Mouse (Mus musculus): Measurements from ENCODE around the gene Irgc1. TPM values are rescaled to one million over a fixed set of nuclear protein-coding genes. Genes with fewer than 3 reads are reported as not detected.
"Not testable (repeated sequence)": the region's sequence is repeated elsewhere in the genome, so short reads cannot be mapped to it uniquely, and the experiment has no call there.

The Irgc1 gene
- polyA plus RNA-seq, 1 experiment from 2014 or later, result 0.36 TPM

GRCm38 (mm10) chr7:24483291-24483690, 31.2 kb upstream of the Irgc1 start:
- H3K36me3 ChIP-seq (ENCODE audit: control insufficient read depth, insufficient read depth, low read length); H3K9ac ChIP-seq (ENCODE audit: low read depth, low read length); H3K9me3 ChIP-seq (ENCODE audit: control insufficient read depth, low read length); H3K27ac ChIP-seq (replicated peaks; ENCODE audit: low read depth, low read length); H3K4me3 ChIP-seq (ENCODE audit: low read depth, low read length); H3K4me2 ChIP-seq (ENCODE audit: low read depth, low read length); ATAC-seq (ENCODE audit: low read depth); DNase-seq (ENCODE audit: low spot score): not testable (repeated sequence)
- Histone ChIP-seq H3K27me3 (replicated peaks; ENCODE audit: control insufficient read depth, insufficient read depth, low read length) (0 out of 2 replicates have a peak, but pooled peaks cover 18% of the 10 kb centered on the region), H3K4me1 (ENCODE audit: control insufficient read depth, insufficient read depth, low read length) (peaks cover 10% of the 10 kb centered on the region; the same call in 1 of the 2 replicates)
- 54% methylated on average over 4 of the region's 6 CpGs for WGBS

GRCm38 (mm10) chr7:24482208-24483020, 30.3 kb upstream of the Irgc1 start:
- no peak overlapping the region for H3K27ac ChIP-seq (replicated peaks; ENCODE audit: low read depth, low read length)
- peaks cover 10% of the 10 kb centered on the region; the same call in 1 of the 2 replicates for H3K4me1 ChIP-seq (ENCODE audit: control insufficient read depth, insufficient read depth, low read length)
- no peaks in the 10 kb centered on the region for H3K36me3 ChIP-seq (ENCODE audit: control insufficient read depth, insufficient read depth, low read length)
- 5% methylated on average over 9 of the region's 38 CpGs for WGBS
- DNase-seq (ENCODE audit: low spot score), result no peak
- 0 out of 2 replicates have a peak, but pooled peaks cover 18% of the 10 kb centered on the region for H3K27me3 ChIP-seq (replicated peaks; ENCODE audit: control insufficient read depth, insufficient read depth, low read length)
- peak overlapping the region; percentile 65 for H3K4me3 ChIP-seq (ENCODE audit: low read depth, low read length)
- ATAC-seq (ENCODE audit: low read depth), result peak; percentile 6
- peak overlapping the region; percentile 98 for H3K4me2 ChIP-seq (ENCODE audit: low read depth, low read length)
- H3K9me3 ChIP-seq (ENCODE audit: control insufficient read depth, low read length), result no peaks in the 10 kb centered on the region
- H3K9ac ChIP-seq (ENCODE audit: low read depth, low read length), result peak overlapping the region; percentile 71

DNA sequence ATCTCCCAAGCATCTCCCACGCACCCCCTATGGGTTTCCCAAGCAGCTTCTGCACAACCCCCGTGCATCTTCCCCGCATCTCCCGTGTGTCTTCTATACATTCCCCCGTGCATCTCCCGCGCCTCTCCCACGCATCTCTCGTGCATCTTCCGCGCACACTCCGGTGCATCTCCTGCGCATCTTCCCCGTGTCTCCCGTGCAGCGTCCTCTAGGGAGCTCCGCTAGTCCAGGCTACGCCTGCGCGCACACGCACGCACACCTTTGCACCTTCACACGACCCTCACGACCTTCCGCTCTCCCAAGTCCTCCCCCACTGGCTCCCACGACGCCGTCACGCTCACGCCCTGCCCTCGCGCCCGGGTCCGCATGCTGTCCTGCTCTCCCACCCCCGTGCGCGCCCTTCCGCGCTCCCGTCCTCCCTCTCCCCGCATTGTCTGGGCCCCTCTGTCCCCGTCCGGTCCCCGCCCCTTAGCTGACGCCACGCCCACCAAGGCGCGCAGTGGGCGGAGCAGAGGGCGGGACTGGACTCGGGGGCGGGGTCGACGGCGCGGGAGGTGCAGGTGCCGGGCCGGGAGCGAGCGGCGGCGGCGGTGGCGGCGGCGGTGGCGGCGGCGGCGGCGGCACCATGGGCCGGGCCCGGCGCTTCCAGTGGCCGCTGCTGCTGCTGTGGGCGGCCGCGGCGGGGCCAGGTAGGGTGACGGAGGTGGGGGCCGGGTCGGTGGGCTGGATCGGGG, 29.5 kb upstream of the Irgc1 start, which contains the start of gene Cadm4:
TSS of gene Cadm4 (plus strand) at position 550 of the 734 bp plus-strand sequence.
- DNase-seq (ENCODE audit: low spot score), result peak; percentile 84
- Histone ChIP-seq H3K4me2 (ENCODE audit: low read depth, low read length) (peak within 1 kb of the TSS; percentile 98), H3K9me3 (ENCODE audit: control insufficient read depth, low read length) (no peaks in the 10 kb centered on the region), H3K4me1 (ENCODE audit: control insufficient read depth, insufficient read depth, low read length) (peaks cover 10% of the 10 kb centered on the region; the same call in 1 of the 2 replicates), H3K27ac (replicated peaks; ENCODE audit: low read depth, low read length) (no peak within 1 kb of the TSS), H3K27me3 (replicated peaks; ENCODE audit: control insufficient read depth, insufficient read depth, low read length) (0 out of 2 replicates have a peak, but pooled peaks cover 18% of the 10 kb centered on the region), H3K9ac (ENCODE audit: low read depth, low read length) (peak within 1 kb of the TSS; percentile 71), H3K4me3 (ENCODE audit: low read depth, low read length) (peak within 1 kb of the TSS; percentile 65), H3K36me3 (ENCODE audit: control insufficient read depth, insufficient read depth, low read length) (no peaks in the 10 kb centered on the region)
- ATAC-seq (ENCODE audit: low read depth), result peak; percentile 85
- WGBS, result 1% methylated on average over 35 of the region's 83 CpGs

DNA sequence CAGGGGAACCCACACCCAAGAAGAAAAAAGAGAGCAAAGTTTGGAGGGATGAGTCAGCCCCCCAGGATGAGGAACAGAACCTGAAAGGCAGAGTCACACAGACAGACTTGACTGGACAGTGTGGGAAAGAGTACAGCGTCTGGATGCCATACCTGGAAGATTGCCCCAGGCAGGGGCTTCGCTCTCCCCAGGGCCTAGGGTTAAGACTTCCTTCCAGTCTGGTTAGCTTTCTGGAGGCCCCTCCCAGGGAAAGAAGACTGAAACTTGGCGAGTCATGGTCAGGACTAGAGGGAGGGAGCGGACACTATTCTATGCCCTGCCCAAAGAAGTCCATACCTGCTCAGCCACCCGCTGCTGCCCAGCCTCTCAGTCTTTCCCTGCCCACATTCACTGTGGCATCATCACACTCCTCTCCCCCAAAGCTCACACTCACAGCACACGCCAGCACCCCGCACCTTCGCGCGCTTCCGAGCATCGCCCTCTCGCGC, 28.9 kb upstream of the Irgc1 start:
- no peaks in the 10 kb centered on the region for H3K36me3 ChIP-seq (ENCODE audit: control insufficient read depth, insufficient read depth, low read length)
- no peak for DNase-seq (ENCODE audit: low spot score)
- WGBS, result 8% methylated on average over 12 of the region's 14 CpGs
- H3K9me3 ChIP-seq (ENCODE audit: control insufficient read depth, low read length), result no peaks in the 10 kb centered on the region
- H3K4me2 ChIP-seq (ENCODE audit: low read depth, low read length), result peak overlapping the region; percentile 98
- 0 out of 2 replicates have a peak, but pooled peaks have one; percentile 4 for ATAC-seq (ENCODE audit: low read depth)
- 0 out of 2 replicates have a peak, but pooled peaks cover 18% of the 10 kb centered on the region for H3K27me3 ChIP-seq (replicated peaks; ENCODE audit: control insufficient read depth, insufficient read depth, low read length)
- peak overlapping the region; percentile 71 for H3K9ac ChIP-seq (ENCODE audit: low read depth, low read length)
- peaks cover 10% of the 10 kb centered on the region; the same call in 1 of the 2 replicates for H3K4me1 ChIP-seq (ENCODE audit: control insufficient read depth, insufficient read depth, low read length)
- peak overlapping the region; percentile 65 for H3K4me3 ChIP-seq (ENCODE audit: low read depth, low read length)
- H3K27ac ChIP-seq (replicated peaks; ENCODE audit: low read depth, low read length), result no peak overlapping the region

- peak overlapping the region; percentile 98; the same call in 1 of the 2 replicates for H3K4me2 ChIP-seq (ENCODE audit: low read depth, low read length)
These were observed 28.2 kb upstream of the Irgc1 start for GRCm38 (mm10) chr7:24480121-24480941.

DNA sequence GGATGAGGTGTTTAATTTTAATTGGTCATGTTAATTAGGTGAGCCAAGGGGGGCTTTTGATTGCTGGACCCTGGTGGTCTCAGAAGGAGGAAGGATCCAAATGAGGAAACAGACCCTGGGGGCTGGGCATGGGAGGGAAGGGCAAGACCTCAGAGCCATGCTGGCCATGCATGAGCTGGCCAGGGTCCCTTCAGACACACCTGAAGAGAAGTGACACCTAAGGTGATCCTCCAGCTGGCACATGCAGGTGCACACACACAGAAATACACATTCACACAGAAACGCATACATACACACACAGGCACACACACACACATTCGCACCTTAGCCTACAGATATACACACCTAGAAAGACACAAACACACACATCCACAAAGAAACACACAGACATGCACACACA, 27.6 kb upstream of the Irgc1 start:
- Histone ChIP-seq H3K9ac (ENCODE audit: low read depth, low read length) (no peak overlapping the region), H3K36me3 (ENCODE audit: control insufficient read depth, insufficient read depth, low read length) (no peaks in the 10 kb centered on the region), H3K9me3 (ENCODE audit: control insufficient read depth, low read length) (no peaks in the 10 kb centered on the region), H3K4me1 (ENCODE audit: control insufficient read depth, insufficient read depth, low read length) (peaks cover 13% of the 10 kb centered on the region; the same call in 1 of the 2 replicates), H3K27ac (replicated peaks; ENCODE audit: low read depth, low read length) (no peak overlapping the region), H3K27me3 (replicated peaks; ENCODE audit: control insufficient read depth, insufficient read depth, low read length) (0 out of 2 replicates have a peak, but pooled peaks cover 18% of the 10 kb centered on the region), H3K4me3 (ENCODE audit: low read depth, low read length) (no peak overlapping the region), H3K4me2 (ENCODE audit: low read depth, low read length) (no peak overlapping the region)
- ATAC-seq (ENCODE audit: low read depth) (no peak), DNase-seq (ENCODE audit: low spot score) (no peak)
- WGBS, result 95% methylated on average over 2 of the region's 2 CpGs

More at GRCm38 (mm10) chr7:24480121-24480941, 28.2 kb upstream of the Irgc1 start:
- peak; percentile 64 for DNase-seq (ENCODE audit: low spot score)
- Histone ChIP-seq H3K9me3 (ENCODE audit: control insufficient read depth, low read length) (no peaks in the 10 kb centered on the region), H3K4me1 (ENCODE audit: control insufficient read depth, insufficient read depth, low read length) (peaks cover 11% of the 10 kb centered on the region; the same call in 1 of the 2 replicates), H3K36me3 (ENCODE audit: control insufficient read depth, insufficient read depth, low read length) (no peaks in the 10 kb centered on the region), H3K4me3 (ENCODE audit: low read depth, low read length) (peak overlapping the region; percentile 65), H3K27ac (replicated peaks; ENCODE audit: low read depth, low read length) (no peak overlapping the region), H3K9ac (ENCODE audit: low read depth, low read length) (no peak overlapping the region), H3K27me3 (replicated peaks; ENCODE audit: control insufficient read depth, insufficient read depth, low read length) (0 out of 2 replicates have a peak, but pooled peaks cover 18% of the 10 kb centered on the region)
- ATAC-seq (ENCODE audit: low read depth), result no peak
- WGBS, result 50% methylated on average over 18 of the region's 18 CpGs

DNA sequence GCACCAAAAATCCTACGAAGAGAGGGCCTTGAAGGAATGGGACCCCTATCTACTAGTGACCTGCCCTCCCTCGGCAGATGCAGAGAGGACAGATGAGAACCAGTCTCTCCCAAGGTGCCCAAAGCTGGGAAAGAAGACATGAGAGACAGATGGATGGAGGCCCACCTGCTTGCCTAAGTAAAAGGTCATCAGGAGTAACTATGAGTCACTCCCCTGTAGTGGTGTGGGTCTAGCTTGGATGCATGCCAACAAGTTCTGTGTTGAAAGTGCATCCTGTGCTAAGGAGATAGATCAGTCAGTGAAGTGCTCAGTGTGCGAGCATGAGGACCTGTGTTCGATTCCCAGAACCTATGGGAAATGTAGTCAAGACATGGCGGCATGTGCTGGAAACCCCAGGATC, 26.8 kb upstream of the Irgc1 start:
- Histone ChIP-seq H3K27ac (replicated peaks; ENCODE audit: low read depth, low read length) (no peak overlapping the region), H3K4me1 (ENCODE audit: control insufficient read depth, insufficient read depth, low read length) (peaks cover 13% of the 10 kb centered on the region; the same call in 1 of the 2 replicates), H3K4me3 (ENCODE audit: low read depth, low read length) (no peak overlapping the region), H3K27me3 (replicated peaks; ENCODE audit: control insufficient read depth, insufficient read depth, low read length) (0 out of 2 replicates have a peak, but pooled peaks cover 18% of the 10 kb centered on the region), H3K9ac (ENCODE audit: low read depth, low read length) (no peak overlapping the region), H3K9me3 (ENCODE audit: control insufficient read depth, low read length) (no peaks in the 10 kb centered on the region), H3K4me2 (ENCODE audit: low read depth, low read length) (no peak overlapping the region), H3K36me3 (ENCODE audit: control insufficient read depth, insufficient read depth, low read length) (no peaks in the 10 kb centered on the region)
- DNase-seq (ENCODE audit: low spot score), result no peak
- ATAC-seq (ENCODE audit: low read depth), result no peak
- 85% methylated on average over 5 of the region's 5 CpGs for WGBS
